Mouse (Mus musculus) heart, embryonic 12.5 days (tissue): ENCODE results near the gene Borcs5. TPM values are rescaled to one million over a fixed set of nuclear protein-coding genes. Genes with fewer than 3 reads are reported as not detected.

Experiments
- ATAC-seq: fragments of 200-750 bp; cut with Nextera tagmentation; 2 replicates; pipeline ENCODE4 v1.8.0; 2017; ENCODE audit warnings: moderate TSS enrichment, moderate library complexity; ENCODE audit not compliant: insufficient number of reproducible peaks, low FRiP score
- H3K27ac ChIP-seq: fragments of 300-500 bp; sonication (generic); 2 replicates; pipeline ENCODE4 v1.5.1; 2016; ENCODE audit warnings: mild to moderate bottlenecking, moderate library complexity; ENCODE audit not compliant: poor library complexity, severe bottlenecking
- H3K27me3 ChIP-seq: fragments of 300-500 bp; sonication (generic); replicated peaks from 2 replicates; pipeline ENCODE4 v1.6.1; 2016; ENCODE audit warnings: mild to moderate bottlenecking, moderate library complexity
- H3K36me3 ChIP-seq: fragments of 300-500 bp; sonication (generic); 2 replicates; pipeline ENCODE4 v1.6.1; 2016; ENCODE audit warnings: mild to moderate bottlenecking, moderate library complexity
- H3K4me1 ChIP-seq: fragments of 300-500 bp; sonication (generic); replicated peaks from 2 replicates; pipeline ENCODE4 v1.6.1; 2016; ENCODE audit warnings: mild to moderate bottlenecking
- H3K4me2 ChIP-seq: fragments of 300-500 bp; sonication (generic); 2 replicates; pipeline ENCODE4 v1.6.1; 2016; ENCODE audit warnings: mild to moderate bottlenecking, moderate library complexity
- H3K4me3 ChIP-seq: fragments of 300-500 bp; sonication (generic); 2 replicates; pipeline ENCODE4 v1.5.1; 2016; ENCODE audit warnings: mild to moderate bottlenecking
- H3K9ac ChIP-seq: fragments of 300-500 bp; sonication (generic); 2 replicates; pipeline ENCODE4 v1.6.1; 2016; ENCODE audit warnings: mild to moderate bottlenecking, moderate library complexity
- H3K9me3 ChIP-seq: fragments of 300-500 bp; sonication (generic); replicated peaks from 2 replicates; pipeline ENCODE4 v1.6.1; 2016; ENCODE audit warnings: mild to moderate bottlenecking, moderate library complexity
- WGBS: fragments of 180-500 bp; shearing (Covaris S2); methylation state at CpG from one replicate; pipeline ENCODE4 v1.1.7; 2016; 5-methylcytosine and 5-hydroxymethylcytosine counted together
- polyA plus RNA-seq: library from polyadenylated mRNA; unstranded; fragments of >200 nt; fragmentation: Nextera tagmentation; extraction: Ambion mirVana; gene quantifications from 2 replicates; pipeline ENCODE4 v1.2.1, GENCODE M21; 2016

The Borcs5 gene
- polyA plus RNA-seq, 1 experiment from 2014 or later: 14.8 TPM

DNA sequence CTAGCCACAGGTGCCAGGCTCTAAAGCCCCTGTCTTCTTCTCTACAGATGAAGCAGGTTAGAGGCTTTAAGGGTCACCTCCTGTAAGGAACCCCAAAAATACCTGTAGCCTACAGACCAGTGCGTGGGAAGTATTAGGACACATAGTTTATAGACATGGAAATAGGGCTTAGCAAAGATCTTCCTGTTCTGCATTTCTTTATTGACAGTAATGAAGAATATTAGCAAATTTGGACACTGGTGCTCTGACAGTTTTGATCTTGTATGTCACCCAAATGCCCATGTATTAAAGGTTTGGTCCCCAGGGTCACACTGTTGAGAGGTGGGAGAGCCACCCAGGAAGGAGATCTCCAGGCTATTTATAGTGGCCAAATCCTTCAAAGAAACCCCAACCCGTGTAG lies 57.2 kb downstream of the Borcs5 start:
- H3K36me3 ChIP-seq: no peaks in the 10 kb centered on the region
- H3K27ac ChIP-seq: no peak overlapping the region
- no peak overlapping the region for H3K4me2 ChIP-seq
- 0 out of 2 replicates have a peak, but pooled peaks cover 15% of the 10 kb centered on the region for H3K4me1 ChIP-seq
- H3K9me3 ChIP-seq: no peaks in the 10 kb centered on the region
- WGBS: 55% methylated on average over 2 of the region's 2 CpGs
- no peaks in the 10 kb centered on the region for H3K27me3 ChIP-seq
- H3K9ac ChIP-seq: no peak overlapping the region
- no peak overlapping the region for H3K4me3 ChIP-seq
- no peak for ATAC-seq

GRCm38 (mm10) chr6:134698243-134698642 lies 58.9 kb downstream of the Borcs5 start:
- Histone ChIP-seq H3K4me3 (no peak overlapping the region), H3K9me3 (no peaks in the 10 kb centered on the region), H3K4me1 (0 out of 2 replicates have a peak, but pooled peaks cover 15% of the 10 kb centered on the region), H3K27ac (no peak overlapping the region), H3K36me3 (no peaks in the 10 kb centered on the region), H3K9ac (no peak overlapping the region), H3K4me2 (no peak overlapping the region), H3K27me3 (no peaks in the 10 kb centered on the region)
- WGBS: 92% methylated on average over 5 of the region's 5 CpGs
- no peak for ATAC-seq

DNA sequence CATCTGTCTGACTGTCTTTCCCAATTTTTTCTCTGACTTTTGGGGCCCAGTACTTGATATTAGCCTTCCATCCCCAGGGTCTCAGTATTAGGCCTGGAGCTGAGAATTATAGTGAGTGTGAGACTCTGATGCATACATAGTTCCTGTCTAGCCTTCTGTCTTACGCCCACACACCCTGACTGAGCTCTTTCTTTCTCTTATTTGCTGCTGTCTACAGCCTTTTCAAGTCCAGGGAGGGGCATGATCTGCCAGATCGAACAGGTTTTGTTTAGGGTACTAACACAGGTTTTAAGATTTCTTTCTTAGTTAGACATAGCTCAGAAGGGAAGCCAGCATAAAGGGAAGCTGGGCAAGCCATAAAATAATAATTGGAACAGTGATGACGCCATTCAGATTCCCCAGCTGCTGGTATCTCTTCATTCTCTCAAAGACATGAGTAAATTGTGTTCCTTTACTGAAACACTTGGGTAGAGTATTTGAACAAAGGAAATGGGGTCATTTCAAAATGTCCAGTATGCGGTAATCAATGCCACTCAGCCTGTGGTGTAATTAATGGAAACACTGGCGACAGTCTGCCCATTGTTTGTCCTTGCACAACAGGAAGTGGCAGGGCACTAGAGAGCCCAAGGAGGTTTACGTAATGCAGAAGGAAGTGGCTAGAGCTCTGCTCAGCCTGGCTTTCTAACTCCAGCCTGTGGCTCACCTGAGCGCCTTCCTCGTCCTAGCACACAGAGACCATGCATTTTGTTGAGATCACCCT lies 61.3 kb downstream of the Borcs5 start:
- H3K27me3 ChIP-seq: no peaks in the 10 kb centered on the region
- no peak overlapping the region for H3K27ac ChIP-seq
- H3K4me1 ChIP-seq: 0 out of 2 replicates have a peak, but pooled peaks cover 15% of the 10 kb centered on the region
- H3K9ac ChIP-seq: no peak overlapping the region
- peak; percentile 59; the same call in 1 of the 2 replicates for ATAC-seq
- no peak overlapping the region for H3K4me2 ChIP-seq
- H3K36me3 ChIP-seq: no peaks in the 10 kb centered on the region
- H3K9me3 ChIP-seq: no peaks in the 10 kb centered on the region
- no peak overlapping the region for H3K4me3 ChIP-seq
- 73% methylated on average over 8 of the region's 8 CpGs for WGBS

DNA sequence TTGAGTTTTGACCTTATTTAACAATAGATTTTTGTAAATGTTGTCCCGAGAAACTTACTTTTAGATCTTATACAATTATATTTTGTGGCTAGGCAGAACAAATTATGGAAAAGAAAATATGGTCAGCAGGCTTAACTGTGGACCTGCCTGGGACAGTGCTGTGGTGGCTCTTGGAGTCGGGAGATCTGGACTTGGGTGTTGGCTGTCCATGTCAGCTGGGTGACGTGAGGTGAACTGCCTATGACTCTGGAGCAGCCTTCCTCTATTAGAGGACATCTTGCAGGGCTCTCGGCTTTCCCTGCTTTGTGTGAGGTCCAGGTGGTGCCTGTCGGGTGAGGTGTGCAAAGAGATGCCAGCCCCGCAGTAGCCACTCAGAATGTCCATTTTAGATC lies 61.9 kb downstream of the Borcs5 start:
- no peak for ATAC-seq
- H3K4me2 ChIP-seq: no peak overlapping the region
- no peaks in the 10 kb centered on the region for H3K9me3 ChIP-seq
- H3K9ac ChIP-seq: no peak overlapping the region
- no peak overlapping the region for H3K4me3 ChIP-seq
- H3K27me3 ChIP-seq: no peaks in the 10 kb centered on the region
- WGBS: 81% methylated on average over 6 of the region's 6 CpGs
- 0 out of 2 replicates have a peak, but pooled peaks cover 13% of the 10 kb centered on the region for H3K4me1 ChIP-seq
- no peak overlapping the region for H3K27ac ChIP-seq
- no peaks in the 10 kb centered on the region for H3K36me3 ChIP-seq

- Histone ChIP-seq H3K27ac (no peak overlapping the region), H3K4me3 (no peak overlapping the region), H3K9ac (no peak overlapping the region), H3K9me3 (no peaks in the 10 kb centered on the region), H3K27me3 (no peaks in the 10 kb centered on the region), H3K4me1 (0 out of 2 replicates have a peak, but pooled peaks cover 6% of the 10 kb centered on the region), H3K36me3 (no peaks in the 10 kb centered on the region), H3K4me2 (no peak overlapping the region)
- no peak for ATAC-seq
- 93% methylated on average over 7 of the region's 7 CpGs for WGBS
Observed at GRCm38 (mm10) chr6:134702184-134702583, 62.9 kb downstream of the Borcs5 start.

- Histone ChIP-seq H3K9me3 (no peaks in the 10 kb centered on the region), H3K4me3 (no peak overlapping the region), H3K36me3 (peaks cover 4% of the 10 kb centered on the region; the same call in 1 of the 2 replicates), H3K27ac (no peak overlapping the region), H3K4me2 (no peak overlapping the region), H3K9ac (no peak overlapping the region), H3K27me3 (no peaks in the 10 kb centered on the region), H3K4me1 (0 out of 2 replicates have a peak, but pooled peaks cover 3% of the 10 kb centered on the region)
- WGBS: 91% methylated on average over 4 of the region's 4 CpGs
- ATAC-seq: no peak
Observed at GRCm38 (mm10) chr6:134703053-134703690, 63.9 kb downstream of the Borcs5 start.

DNA sequence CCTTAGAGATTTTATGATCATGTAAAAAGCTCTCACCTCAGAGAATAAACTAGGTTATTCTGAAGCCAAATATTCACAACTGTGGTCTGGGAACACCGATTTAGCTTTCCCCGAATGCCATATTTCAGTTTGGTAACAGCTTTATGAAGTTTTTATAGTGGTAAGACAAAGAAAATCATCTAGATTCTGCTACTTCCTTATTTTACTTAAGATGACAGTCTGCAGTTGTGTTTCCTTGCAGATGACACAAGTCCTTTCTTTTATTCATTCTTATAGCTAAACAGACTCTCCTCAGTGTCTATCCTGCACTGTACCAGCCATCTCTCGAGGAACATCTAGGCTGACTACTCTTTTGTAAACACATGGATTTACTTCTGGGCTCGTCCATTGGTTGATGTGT lies 67.2 kb downstream of the Borcs5 start:
- no peak for ATAC-seq
- Histone ChIP-seq H3K36me3 (peaks cover 13% of the 10 kb centered on the region), H3K27me3 (no peaks in the 10 kb centered on the region), H3K4me1 (peaks cover 10% of the 10 kb centered on the region; the same call in 1 of the 2 replicates), H3K27ac (no peak overlapping the region), H3K4me2 (no peak overlapping the region), H3K9ac (no peak overlapping the region), H3K4me3 (no peak overlapping the region), H3K9me3 (no peaks in the 10 kb centered on the region)
- 80% methylated on average over 4 of the region's 4 CpGs for WGBS

DNA sequence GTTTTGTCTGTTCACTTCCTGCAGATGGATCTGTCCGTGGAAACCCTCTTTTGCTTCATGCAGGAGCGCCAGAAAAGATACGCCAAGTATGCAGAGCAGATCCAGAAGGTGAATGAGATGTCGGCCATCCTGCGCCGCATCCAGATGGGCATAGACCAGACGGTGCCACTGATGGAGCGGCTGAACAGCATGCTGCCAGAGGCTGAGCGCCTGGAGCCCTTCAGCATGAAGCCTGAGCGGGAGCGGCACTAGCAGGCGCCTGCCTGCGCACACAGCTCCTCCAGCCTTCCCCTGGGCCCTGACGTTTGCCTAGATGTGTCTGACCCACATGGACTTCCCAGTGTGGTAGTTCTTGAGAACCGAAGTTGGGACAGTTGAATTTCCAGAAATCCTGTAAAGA lies 70.7 kb downstream of the Borcs5 start:
- no peak overlapping the region for H3K27ac ChIP-seq
- WGBS: 86% methylated on average over 15 of the region's 15 CpGs

DNA sequence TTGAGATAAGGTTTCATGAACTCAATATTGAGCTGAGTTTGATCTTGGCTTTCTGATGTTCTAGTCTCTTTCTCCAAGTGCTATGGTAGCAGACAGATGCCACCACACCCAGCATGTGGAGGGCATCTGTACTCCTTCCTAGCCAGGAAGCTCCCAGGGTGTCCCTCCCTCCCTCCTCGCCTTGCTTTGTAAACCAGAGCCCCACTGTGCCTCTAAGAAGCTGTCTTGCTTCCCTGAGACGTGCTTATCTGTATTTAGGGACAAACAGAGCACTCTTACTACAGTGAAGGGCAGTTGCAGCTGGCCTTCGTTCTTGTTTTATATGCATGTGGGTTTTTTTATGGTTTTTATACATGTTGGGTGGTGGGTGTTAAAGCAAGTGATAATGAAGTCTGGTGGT lies 74.0 kb downstream of the Borcs5 start:
- Histone ChIP-seq H3K9ac (no peak overlapping the region), H3K27me3 (no peaks in the 10 kb centered on the region), H3K9me3 (no peaks in the 10 kb centered on the region), H3K27ac (no peak overlapping the region), H3K4me1 (peaks cover 47% of the 10 kb centered on the region), H3K36me3 (peaks cover 35% of the 10 kb centered on the region), H3K4me3 (no peak overlapping the region), H3K4me2 (no peak overlapping the region)
- WGBS: 36% methylated on average over 3 of the region's 3 CpGs
- no peak for ATAC-seq

More for the DNA sequence above, 70.7 kb downstream of the Borcs5 start:
- Histone ChIP-seq H3K4me3 (no peak overlapping the region), H3K36me3 (peaks cover 21% of the 10 kb centered on the region), H3K9me3 (no peaks in the 10 kb centered on the region), H3K4me1 (peaks cover 22% of the 10 kb centered on the region), H3K27me3 (no peaks in the 10 kb centered on the region), H3K4me2 (no peak overlapping the region), H3K9ac (no peak overlapping the region)
- ATAC-seq: no peak

GRCm38 (mm10) chr6:134713897-134714296 lies 74.6 kb downstream of the Borcs5 start:
- H3K4me2 ChIP-seq: no peak overlapping the region
- H3K27me3 ChIP-seq: no peaks in the 10 kb centered on the region
- H3K9ac ChIP-seq: no peak overlapping the region
- H3K4me3 ChIP-seq: no peak overlapping the region
- peaks cover 38% of the 10 kb centered on the region for H3K36me3 ChIP-seq
- H3K9me3 ChIP-seq: no peaks in the 10 kb centered on the region
- ATAC-seq: no peak
- WGBS: 52% methylated on average over 1 of the region's 1 CpGs
- H3K4me1 ChIP-seq: peaks cover 52% of the 10 kb centered on the region
- H3K27ac ChIP-seq: no peak overlapping the region

- Histone ChIP-seq H3K36me3 (peaks cover 53% of the 10 kb centered on the region), H3K27me3 (no peaks in the 10 kb centered on the region), H3K4me3 (no peak overlapping the region), H3K9me3 (no peaks in the 10 kb centered on the region), H3K27ac (peak overlapping the region; percentile 57; the same call in 1 of the 2 replicates), H3K4me1 (peaks cover 43% of the 10 kb centered on the region), H3K4me2 (no peak overlapping the region), H3K9ac (no peak overlapping the region)
- ATAC-seq: peak; percentile 87
- WGBS: 6% methylated on average over 6 of the region's 6 CpGs
Observed at GRCm38 (mm10) chr6:134716168-134716587, 76.9 kb downstream of the Borcs5 start.
